Mouse (Mus musculus): Measurements from ENCODE around the gene Ctnna3. TPM values are rescaled to one million over a fixed set of nuclear protein-coding genes. Genes with fewer than 3 reads are reported as not detected.
"Not testable (repeated sequence)": the region's sequence is repeated elsewhere in the genome, so short reads cannot be mapped to it uniquely, and the experiment has no call there.

Gene Ctnna3
- polyA plus RNA-seq, 1 experiment from 2014 or later = 0.26 TPM

GRCm38 (mm10) chr10:64636760-64637159 is 1206.9 kb downstream of the Ctnna3 start:
- no peak overlapping the region for H3K9ac ChIP-seq
- no peak overlapping the region for H3K4me3 ChIP-seq
- 0 out of 2 replicates have a peak, but pooled peaks cover 4% of the 10 kb centered on the region for H3K4me1 ChIP-seq
- no peaks in the 10 kb centered on the region for H3K36me3 ChIP-seq (ENCODE audit: poor library complexity, severe bottlenecking)
- no peak overlapping the region for H3K27ac ChIP-seq
- no peak overlapping the region for H3K4me2 ChIP-seq
- no peaks in the 10 kb centered on the region for H3K27me3 ChIP-seq
- H3K9me3 ChIP-seq (replicated peaks) = no peaks in the 10 kb centered on the region
- no peak for ATAC-seq
- 14% methylated on average over 5 of the region's 5 CpGs for WGBS

GRCm38 (mm10) chr10:64639061-64639460 is 1209.2 kb downstream of the Ctnna3 start:
- H3K27me3 ChIP-seq = no peaks in the 10 kb centered on the region
- 0 out of 2 replicates have a peak, but pooled peaks cover 4% of the 10 kb centered on the region for H3K4me1 ChIP-seq
- ATAC-seq = peak; percentile 67
- H3K9ac ChIP-seq = no peak overlapping the region
- H3K9me3 ChIP-seq (replicated peaks) = no peaks in the 10 kb centered on the region
- no peak overlapping the region for H3K4me2 ChIP-seq
- no peak overlapping the region for H3K4me3 ChIP-seq
- H3K27ac ChIP-seq = no peak overlapping the region
- no peaks in the 10 kb centered on the region for H3K36me3 ChIP-seq (ENCODE audit: poor library complexity, severe bottlenecking)

- Histone ChIP-seq H3K36me3 (ENCODE audit: poor library complexity, severe bottlenecking) (no peaks in the 10 kb centered on the region), H3K9ac (no peak overlapping the region), H3K4me1 (0 out of 2 replicates have a peak, but pooled peaks cover 4% of the 10 kb centered on the region), H3K27me3 (no peaks in the 10 kb centered on the region), H3K4me3 (no peak overlapping the region), H3K27ac (no peak overlapping the region), H3K9me3 (replicated peaks) (no peaks in the 10 kb centered on the region), H3K4me2 (no peak overlapping the region)
- 78% methylated on average over 4 of the region's 4 CpGs for WGBS
- ATAC-seq = no peak
These were observed 1211.2 kb downstream of the Ctnna3 start for GRCm38 (mm10) chr10:64641093-64641492.

DNA sequence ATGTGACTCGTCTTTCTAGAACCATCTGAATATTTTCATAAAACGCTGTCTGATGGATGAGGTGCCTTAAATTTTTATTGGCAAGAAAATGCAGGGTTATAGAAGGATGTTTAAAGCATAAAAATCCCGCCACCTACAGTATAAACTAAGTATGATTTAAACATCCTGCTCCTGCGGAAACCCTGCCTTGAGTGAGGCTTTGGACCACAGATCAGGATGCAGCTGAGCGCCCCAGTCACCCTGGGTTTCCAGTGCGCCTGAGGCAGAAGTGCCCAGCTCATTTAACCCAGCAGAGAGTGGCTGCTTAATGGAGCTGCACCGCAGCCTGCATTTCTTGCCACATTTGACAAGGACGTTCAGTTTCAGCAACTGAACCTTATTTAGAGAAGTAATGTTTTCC is 1211.7 kb downstream of the Ctnna3 start:
- ATAC-seq = no peak
- 67% methylated on average over 8 of the region's 8 CpGs for WGBS
- no peak overlapping the region for H3K9ac ChIP-seq
- H3K4me1 ChIP-seq = 0 out of 2 replicates have a peak, but pooled peaks cover 4% of the 10 kb centered on the region
- no peak overlapping the region for H3K4me2 ChIP-seq
- H3K36me3 ChIP-seq (ENCODE audit: poor library complexity, severe bottlenecking) = no peaks in the 10 kb centered on the region
- no peaks in the 10 kb centered on the region for H3K9me3 ChIP-seq (replicated peaks)
- no peak overlapping the region for H3K4me3 ChIP-seq
- no peak overlapping the region for H3K27ac ChIP-seq
- no peaks in the 10 kb centered on the region for H3K27me3 ChIP-seq

- Histone ChIP-seq H3K4me1 (no peaks in the 10 kb centered on the region), H3K36me3 (ENCODE audit: poor library complexity, severe bottlenecking) (no peaks in the 10 kb centered on the region), H3K27me3 (no peaks in the 10 kb centered on the region), H3K9ac (no peak overlapping the region), H3K9me3 (replicated peaks) (no peaks in the 10 kb centered on the region), H3K4me3 (no peak overlapping the region), H3K4me2 (no peak overlapping the region), H3K27ac (no peak overlapping the region)
- 81% methylated on average over 2 of the region's 2 CpGs for WGBS
- no peak for ATAC-seq
These were observed 1214.1 kb downstream of the Ctnna3 start for GRCm38 (mm10) chr10:64643976-64644375.

DNA sequence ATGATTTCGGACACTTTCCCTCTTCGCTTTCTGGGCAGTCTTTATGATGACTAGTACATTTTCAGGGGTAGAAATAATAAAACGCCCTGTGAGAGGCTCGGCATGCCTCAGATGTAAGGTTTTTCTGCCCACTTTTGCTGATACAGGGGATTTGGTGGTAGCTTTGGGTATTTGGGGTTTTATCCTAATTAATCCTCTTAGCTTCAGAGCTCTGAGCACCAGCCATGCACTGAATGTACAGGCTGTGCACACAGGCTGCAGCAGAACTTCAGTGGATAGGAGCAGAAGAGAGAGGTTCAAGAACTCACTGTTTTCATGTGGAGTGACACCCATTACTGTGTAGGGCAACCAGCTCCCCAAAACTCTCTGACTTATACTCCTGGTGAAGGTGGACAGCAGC is 1231.3 kb downstream of the Ctnna3 start:
- H3K36me3 ChIP-seq (ENCODE audit: poor library complexity, severe bottlenecking) = no peaks in the 10 kb centered on the region
- H3K27me3 ChIP-seq = no peaks in the 10 kb centered on the region
- H3K4me3 ChIP-seq = no peak overlapping the region
- no peaks in the 10 kb centered on the region for H3K4me1 ChIP-seq
- no peak overlapping the region for H3K4me2 ChIP-seq
- no peak overlapping the region for H3K9ac ChIP-seq
- H3K27ac ChIP-seq = no peak overlapping the region
- 36% methylated on average over 4 of the region's 4 CpGs for WGBS
- no peak for ATAC-seq
- no peaks in the 10 kb centered on the region for H3K9me3 ChIP-seq (replicated peaks)

GRCm38 (mm10) chr10:64671469-64671868 is 1241.6 kb downstream of the Ctnna3 start:
- H3K4me1 ChIP-seq = no peaks in the 10 kb centered on the region
- no peak overlapping the region for H3K9ac ChIP-seq
- H3K4me2 ChIP-seq = no peak overlapping the region
- no peak for ATAC-seq
- no peaks in the 10 kb centered on the region for H3K36me3 ChIP-seq (ENCODE audit: poor library complexity, severe bottlenecking)
- no peaks in the 10 kb centered on the region for H3K9me3 ChIP-seq (replicated peaks)
- no peaks in the 10 kb centered on the region for H3K27me3 ChIP-seq
- 86% methylated on average over 2 of the region's 2 CpGs for WGBS
- H3K4me3 ChIP-seq = no peak overlapping the region
- no peak overlapping the region for H3K27ac ChIP-seq

- Histone ChIP-seq H3K27ac (no peak overlapping the region), H3K27me3 (no peaks in the 10 kb centered on the region), H3K36me3 (ENCODE audit: poor library complexity, severe bottlenecking) (no peaks in the 10 kb centered on the region), H3K4me1 (no peaks in the 10 kb centered on the region), H3K4me3 (no peak overlapping the region), H3K9ac (no peak overlapping the region), H3K9me3 (replicated peaks) (no peaks in the 10 kb centered on the region), H3K4me2 (no peak overlapping the region)
- 93% methylated on average over 3 of the region's 3 CpGs for WGBS
- peak; percentile 21; the same call in 1 of the 2 replicates for ATAC-seq
These were observed 1245.9 kb downstream of the Ctnna3 start for GRCm38 (mm10) chr10:64675796-64676195.

GRCm38 (mm10) chr10:64710017-64710416 is 1280.1 kb downstream of the Ctnna3 start:
- Histone ChIP-seq H3K4me3 (no peak overlapping the region), H3K4me1 (no peaks in the 10 kb centered on the region), H3K9ac (no peak overlapping the region), H3K27ac (no peak overlapping the region), H3K27me3 (no peaks in the 10 kb centered on the region), H3K9me3 (replicated peaks) (no peaks in the 10 kb centered on the region), H3K4me2 (no peak overlapping the region), H3K36me3 (ENCODE audit: poor library complexity, severe bottlenecking) (no peaks in the 10 kb centered on the region)
- WGBS = 90% methylated on average over 2 of the region's 2 CpGs
- ATAC-seq = no peak

DNA sequence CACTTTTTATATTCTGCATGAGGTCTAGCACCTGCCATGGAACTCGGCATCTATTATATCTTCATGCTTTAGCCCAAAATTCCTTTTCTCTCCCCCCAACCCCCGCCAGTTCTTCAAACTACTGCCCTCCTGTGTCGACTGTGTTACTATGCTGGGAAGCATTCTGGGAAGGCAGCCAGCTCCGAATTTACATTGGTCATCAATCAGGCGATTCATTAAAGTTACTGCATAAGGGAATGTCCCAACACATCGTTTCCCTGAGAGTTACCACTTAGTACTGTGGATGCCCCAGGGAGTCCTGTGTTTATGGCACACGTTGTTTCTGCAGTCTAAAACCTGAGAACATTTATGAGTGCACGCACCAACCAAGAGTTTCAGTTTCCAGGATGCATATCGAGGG is 1288.1 kb downstream of the Ctnna3 start:
- no peak overlapping the region for H3K4me2 ChIP-seq
- 53% methylated on average over 9 of the region's 9 CpGs for WGBS
- H3K36me3 ChIP-seq (ENCODE audit: poor library complexity, severe bottlenecking) = no peaks in the 10 kb centered on the region
- no peak overlapping the region for H3K9ac ChIP-seq
- ATAC-seq = peak; percentile 63
- peaks cover 13% of the 10 kb centered on the region; the same call in 1 of the 2 replicates for H3K4me1 ChIP-seq
- no peaks in the 10 kb centered on the region for H3K9me3 ChIP-seq (replicated peaks)
- no peak overlapping the region for H3K27ac ChIP-seq
- H3K4me3 ChIP-seq = no peak overlapping the region
- H3K27me3 ChIP-seq = no peaks in the 10 kb centered on the region

DNA sequence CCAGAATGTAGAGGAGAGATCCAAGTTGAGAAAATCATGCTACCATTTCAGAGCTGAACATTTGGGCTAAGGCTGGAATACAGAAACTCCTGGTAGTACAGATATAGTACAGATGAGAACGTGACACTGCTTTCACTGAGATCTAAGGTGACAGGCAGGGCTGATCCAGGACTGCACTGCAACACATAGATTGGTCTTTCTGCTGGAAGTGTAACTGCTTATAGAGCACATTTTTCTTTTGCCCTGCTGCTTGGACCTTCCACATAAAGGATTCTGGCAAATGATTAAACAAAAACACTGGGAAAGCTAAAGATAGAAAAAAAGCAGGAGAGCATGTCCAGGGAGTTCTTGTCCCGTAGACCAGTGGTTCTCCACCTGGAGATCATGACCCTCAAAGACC is 1305.8 kb downstream of the Ctnna3 start:
- H3K4me3 ChIP-seq = no peak overlapping the region
- H3K9ac ChIP-seq = no peak overlapping the region
- WGBS = 81% methylated on average over 2 of the region's 2 CpGs
- H3K27ac ChIP-seq = no peak overlapping the region
- no peaks in the 10 kb centered on the region for H3K4me1 ChIP-seq
- no peaks in the 10 kb centered on the region for H3K27me3 ChIP-seq
- no peaks in the 10 kb centered on the region for H3K36me3 ChIP-seq (ENCODE audit: poor library complexity, severe bottlenecking)
- no peaks in the 10 kb centered on the region for H3K9me3 ChIP-seq (replicated peaks)
- ATAC-seq = no peak
- no peak overlapping the region for H3K4me2 ChIP-seq

DNA sequence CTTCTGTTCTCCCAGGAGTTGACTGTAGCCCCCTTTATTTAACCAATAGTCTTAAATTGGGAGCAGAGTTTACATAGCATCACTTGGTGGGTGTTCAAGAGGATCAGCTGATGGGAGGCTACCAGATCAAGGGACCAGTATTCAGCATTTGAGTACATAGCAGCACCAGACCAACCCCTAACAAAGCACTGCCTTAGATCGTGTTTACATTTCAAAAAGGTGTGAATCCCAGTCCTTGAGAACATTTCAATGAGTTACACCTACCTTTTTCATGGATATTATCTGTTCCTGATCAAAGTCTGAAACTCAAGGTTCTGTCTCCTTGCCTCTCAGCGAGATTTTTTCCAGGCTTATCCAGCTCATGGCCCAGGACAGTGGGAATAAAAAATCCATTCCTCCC is 1306.7 kb downstream of the Ctnna3 start:
- Histone ChIP-seq H3K4me3 (no peak overlapping the region), H3K4me1 (no peaks in the 10 kb centered on the region), H3K9me3 (replicated peaks) (no peaks in the 10 kb centered on the region), H3K27ac (no peak overlapping the region), H3K9ac (no peak overlapping the region), H3K36me3 (ENCODE audit: poor library complexity, severe bottlenecking) (no peaks in the 10 kb centered on the region), H3K4me2 (no peak overlapping the region), H3K27me3 (no peaks in the 10 kb centered on the region)
- 37% methylated on average over 2 of the region's 2 CpGs for WGBS
- ATAC-seq = no peak

GRCm38 (mm10) chr10:64741721-64742120 is 1311.8 kb downstream of the Ctnna3 start:
- H3K36me3 ChIP-seq (ENCODE audit: poor library complexity, severe bottlenecking); ATAC-seq; H3K4me1 ChIP-seq; H3K4me2 ChIP-seq; H3K9ac ChIP-seq; H3K4me3 ChIP-seq; H3K27ac ChIP-seq; H3K9me3 ChIP-seq (replicated peaks); H3K27me3 ChIP-seq: not testable (repeated sequence)
- WGBS = 88% methylated on average over 11 of the region's 11 CpGs
